Mouse (Mus musculus): ENCODE measurements around the gene Usp19. TPM values are rescaled to one million over a fixed set of nuclear protein-coding genes. Genes with fewer than 3 reads are reported as not detected.
A peak's percentile ranks its signal among the peaks of the same experiment; 100 is the strongest.

Gene Usp19
- polyA plus RNA-seq, 1 experiment from 2014 or later = 17.0 TPM

- no peaks in the 10 kb centered on the region for H3K4me1 ChIP-seq (ENCODE audit: insufficient read depth)
- no peak overlapping the region for H3K4me2 ChIP-seq (ENCODE audit: low read depth, low read length)
- no peaks in the 10 kb centered on the region for H3K27me3 ChIP-seq (ENCODE audit: insufficient read depth, low read length)
- no peak for TF ChIP-seq EP300 (IDR thresholded peaks at IDR 0.05; ENCODE audit: low read depth)
- no peak for TF ChIP-seq CTCF (IDR thresholded peaks at IDR 0.05; ENCODE audit: low read depth)
- DNase-seq (no peak), ATAC-seq (no peak)
- no peak overlapping the region for H3K4me3 ChIP-seq (ENCODE audit: low read depth, low read length)
- no peak overlapping the region for H3K9ac ChIP-seq (replicated peaks)
- no peaks in the 10 kb centered on the region for H3K9me3 ChIP-seq (ENCODE audit: low read length)
- WGBS (ENCODE audit: insufficient replicate concordance) = 92% methylated on average over 15 of the region's 15 CpGs
- no peak overlapping the region for H3K27ac ChIP-seq (ENCODE audit: low read depth)
- H3K36me3 ChIP-seq (replicated peaks; ENCODE audit: insufficient read depth, low read length) = peaks cover 78% of the 10 kb centered on the region
Observed at GRCm38 (mm10) chr9:108499943-108500342, 9.5 kb downstream of the Usp19 start.

- peaks cover 33% of the 10 kb centered on the region for H3K36me3 ChIP-seq (replicated peaks; ENCODE audit: insufficient read depth, low read length)
- H3K9me3 ChIP-seq (ENCODE audit: low read length) = no peaks in the 10 kb centered on the region
- TF ChIP-seq EP300 (IDR thresholded peaks at IDR 0.05; ENCODE audit: low read depth) (no peak), CTCF (IDR thresholded peaks at IDR 0.05; ENCODE audit: low read depth) (no peak)
- WGBS (ENCODE audit: insufficient replicate concordance) = 86% methylated on average over 7 of the region's 7 CpGs
- ATAC-seq (no peak), DNase-seq (no peak)
- peak overlapping the region; percentile 86 for H3K4me2 ChIP-seq (ENCODE audit: low read depth, low read length)
- H3K27me3 ChIP-seq (ENCODE audit: insufficient read depth, low read length) = no peaks in the 10 kb centered on the region
- peak overlapping the region; percentile 61; the same call in 1 of the 2 replicates for H3K4me3 ChIP-seq (ENCODE audit: low read depth, low read length)
- no peak overlapping the region; the same call in 1 of the 2 replicates for H3K9ac ChIP-seq (replicated peaks)
- H3K27ac ChIP-seq (ENCODE audit: low read depth) = peak overlapping the region; percentile 88; the same call in 1 of the 2 replicates
- H3K4me1 ChIP-seq (ENCODE audit: insufficient read depth) = peaks cover 14% of the 10 kb centered on the region
Observed at GRCm38 (mm10) chr9:108506901-108507300, 16.5 kb downstream of the Usp19 start.

- peak within 1 kb of the TSS; percentile 88 for H3K27ac ChIP-seq (ENCODE audit: low read depth)
- H3K36me3 ChIP-seq (replicated peaks; ENCODE audit: insufficient read depth, low read length) = peaks cover 36% of the 10 kb centered on the region
- peaks cover 14% of the 10 kb centered on the region for H3K4me1 ChIP-seq (ENCODE audit: insufficient read depth)
- peak within 1 kb of the TSS; percentile 86 for H3K4me2 ChIP-seq (ENCODE audit: low read depth, low read length)
- no peak for TF ChIP-seq CTCF (IDR thresholded peaks at IDR 0.05; ENCODE audit: low read depth)
- TF ChIP-seq EP300 (IDR thresholded peaks at IDR 0.05; ENCODE audit: low read depth) = no peak
- H3K4me3 ChIP-seq (ENCODE audit: low read depth, low read length) = peak within 1 kb of the TSS; percentile 61
- under 1% methylated on average over 37 of the region's 37 CpGs for WGBS (ENCODE audit: insufficient replicate concordance)
- peak within 1 kb of the TSS; percentile 72 for H3K9ac ChIP-seq (replicated peaks)
- H3K27me3 ChIP-seq (ENCODE audit: insufficient read depth, low read length) = no peaks in the 10 kb centered on the region
- no peaks in the 10 kb centered on the region for H3K9me3 ChIP-seq (ENCODE audit: low read length)
- DNase-seq = peak; percentile 96
- peak; percentile 98 for ATAC-seq
Observed at GRCm38 (mm10) chr9:108507619-108508434, 17.4 kb downstream of the Usp19 start, which contains the start of gene Qars. TSS of gene Qars (plus strand) at chr9:108507706.

GRCm38 (mm10) chr9:108508776-108509175 is 18.4 kb downstream of the Usp19 start:
- DNase-seq (no peak), ATAC-seq (no peak)
- no peak for TF ChIP-seq EP300 (IDR thresholded peaks at IDR 0.05; ENCODE audit: low read depth)
- no peak for TF ChIP-seq CTCF (IDR thresholded peaks at IDR 0.05; ENCODE audit: low read depth)
- Histone ChIP-seq H3K36me3 (replicated peaks; ENCODE audit: insufficient read depth, low read length) (peaks cover 38% of the 10 kb centered on the region), H3K27ac (ENCODE audit: low read depth) (peak overlapping the region; percentile 88; the same call in 1 of the 2 replicates), H3K9me3 (ENCODE audit: low read length) (no peaks in the 10 kb centered on the region), H3K9ac (replicated peaks) (peak overlapping the region; percentile 72), H3K4me3 (ENCODE audit: low read depth, low read length) (peak overlapping the region; percentile 61), H3K4me2 (ENCODE audit: low read depth, low read length) (peak overlapping the region; percentile 86), H3K4me1 (ENCODE audit: insufficient read depth) (peaks cover 14% of the 10 kb centered on the region), H3K27me3 (ENCODE audit: insufficient read depth, low read length) (no peaks in the 10 kb centered on the region)
- WGBS (ENCODE audit: insufficient replicate concordance) = 70% methylated on average over 7 of the region's 7 CpGs

- 2% methylated on average over 55 of the region's 55 CpGs for WGBS (ENCODE audit: insufficient replicate concordance)
- Histone ChIP-seq H3K36me3 (replicated peaks; ENCODE audit: insufficient read depth, low read length) (peaks cover 51% of the 10 kb centered on the region), H3K9ac (replicated peaks) (peak within 1 kb of the TSS; percentile 97)
Observed at GRCm38 (mm10) chr9:108516380-108517251, 26.2 kb downstream of the Usp19 start, which contains the start of gene Qrich1. TSS of gene Qrich1 (plus strand) at chr9:108516806.

More at GRCm38 (mm10) chr9:108516380-108517251, 26.2 kb downstream of the Usp19 start, which contains the start of gene Qrich1:
- Histone ChIP-seq H3K4me1 (ENCODE audit: insufficient read depth) (peaks cover 17% of the 10 kb centered on the region), H3K9me3 (ENCODE audit: low read length) (no peaks in the 10 kb centered on the region), H3K4me3 (ENCODE audit: low read depth, low read length) (peak within 1 kb of the TSS; percentile 99), H3K4me2 (ENCODE audit: low read depth, low read length) (peak within 1 kb of the TSS; percentile 84), H3K27me3 (ENCODE audit: insufficient read depth, low read length) (no peaks in the 10 kb centered on the region), H3K27ac (ENCODE audit: low read depth) (peak within 1 kb of the TSS; percentile 100)
- ATAC-seq (peak; percentile 91), DNase-seq (peak; percentile 95)
- TF ChIP-seq EP300 (IDR thresholded peaks at IDR 0.05; ENCODE audit: low read depth) (peak; percentile 91), CTCF (IDR thresholded peaks at IDR 0.05; ENCODE audit: low read depth) (peak; percentile 13; the same call in 1 of the 2 replicates)
